Mouse (Mus musculus): ENCODE data around the gene Bub1b.

GRCm38 (mm10) chr2:118659998-118660452 is 62.0 kb downstream of the Bub1b start:
- TF ChIP-seq CTCF (IDR thresholded peaks at IDR 0.05; ENCODE audit: low read depth), result no peak
- TF ChIP-seq EP300 (IDR thresholded peaks at IDR 0.05; ENCODE audit: low read depth), result no peak

Measured in liver, postnatal 0 days (tissue).